Mouse (Mus musculus) telencephalon, adult 2 months (tissue): ENCODE measurements at regions not wholly inside any gene's neighbourhood (a gene's known extent, or its start where the extent isn't known, plus 50 kb on each side); places are given as distances from the start of the nearest gene placed in this dataset.

ENCODE experiments used
- DNase-seq: peaks from one replicate; pipeline ENCODE4 v3.0.0-alpha.2; 2011; ENCODE audit warnings: low read depth, low spot score

- peak; percentile 86 for DNase-seq
Measured at GRCm38 (mm10) chr15:19094061-19094810, 275.5 kb downstream of the Cdh10 start.

GRCm38 (mm10) chr15:19114951-19115350 is 296.2 kb downstream of the Cdh10 start:
- DNase-seq, result no peak

- DNase-seq, result no peak
Measured at GRCm38 (mm10) chr15:19118995-19119394, 300.2 kb downstream of the Cdh10 start.

- DNase-seq, result no peak
Measured at GRCm38 (mm10) chr15:19127454-19127853, 308.7 kb downstream of the Cdh10 start.

- DNase-seq, result peak; percentile 54
Measured at GRCm38 (mm10) chr15:19129316-19129715, 310.6 kb downstream of the Cdh10 start.

- no peak for DNase-seq
Measured at GRCm38 (mm10) chr15:19153682-19154081, 334.9 kb downstream of the Cdh10 start.

GRCm38 (mm10) chr15:19162119-19162888 is 343.6 kb downstream of the Cdh10 start:
- DNase-seq, result peak; percentile 13

GRCm38 (mm10) chr15:19175470-19175869 is 356.7 kb downstream of the Cdh10 start:
- no peak for DNase-seq
